Mouse (Mus musculus) CD4-positive helper T cell, adult 2 months (primary cell): ENCODE results near the gene Hdac4.

Source experiments
- DNase-seq: peaks from one replicate; pipeline ENCODE4 v3.0.0-alpha.2; 2012; ENCODE audit warnings: low read depth, missing footprints, low spot score

The Hdac4 gene

DNA sequence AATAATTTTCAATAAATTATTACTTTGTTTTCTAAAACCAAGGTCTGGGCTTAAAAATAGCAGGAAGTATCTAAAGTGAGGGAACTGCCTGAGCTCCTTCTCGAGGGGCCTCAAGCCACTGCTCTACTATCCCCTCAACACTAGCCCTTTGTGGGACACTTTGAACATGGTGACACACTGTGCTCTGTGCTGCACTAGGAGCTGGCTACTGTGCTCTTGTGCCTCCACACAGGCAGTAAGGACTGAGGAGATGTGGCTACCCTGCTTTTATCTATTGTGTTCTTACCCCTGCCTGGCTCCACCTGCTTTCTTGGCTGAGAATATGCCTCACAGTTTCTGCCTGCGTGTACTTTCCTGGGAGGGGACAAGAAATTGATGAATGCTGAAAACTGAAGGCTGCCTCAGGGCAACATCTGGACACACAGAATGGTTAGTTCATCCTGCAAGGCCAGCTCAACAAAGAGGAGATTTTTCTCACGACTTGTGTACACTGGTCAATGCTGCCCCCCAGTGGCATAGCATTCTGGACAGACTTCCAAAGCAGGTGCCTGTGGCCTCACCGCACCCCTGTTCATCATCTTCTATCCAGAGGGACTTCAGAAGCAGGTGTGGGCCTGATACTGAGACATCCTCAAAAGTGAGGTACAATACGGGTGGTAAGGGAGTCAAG is 226.7 kb downstream of the Hdac4 start:
- DNase-seq, result no peak

DNA sequence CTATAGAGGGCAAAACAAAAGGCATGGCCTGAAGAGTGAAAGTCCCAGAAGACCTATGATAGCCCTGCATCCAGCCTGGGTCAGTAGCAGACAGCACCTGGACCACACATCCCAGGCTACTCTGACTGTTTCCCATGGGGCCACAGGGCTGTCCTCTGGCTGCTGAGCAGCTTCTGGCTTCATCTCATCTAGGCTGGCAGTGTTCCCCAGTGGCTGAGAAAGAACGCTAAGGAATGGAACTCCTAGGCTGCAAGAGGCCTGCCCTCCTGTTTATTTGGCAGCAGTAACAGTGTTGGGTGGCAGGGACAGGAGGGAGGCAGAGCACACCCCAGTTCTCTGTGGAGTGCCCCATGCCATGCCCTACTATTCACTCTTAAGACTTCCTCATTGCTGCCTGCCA is 228.5 kb downstream of the Hdac4 start:
- no peak for DNase-seq

DNA sequence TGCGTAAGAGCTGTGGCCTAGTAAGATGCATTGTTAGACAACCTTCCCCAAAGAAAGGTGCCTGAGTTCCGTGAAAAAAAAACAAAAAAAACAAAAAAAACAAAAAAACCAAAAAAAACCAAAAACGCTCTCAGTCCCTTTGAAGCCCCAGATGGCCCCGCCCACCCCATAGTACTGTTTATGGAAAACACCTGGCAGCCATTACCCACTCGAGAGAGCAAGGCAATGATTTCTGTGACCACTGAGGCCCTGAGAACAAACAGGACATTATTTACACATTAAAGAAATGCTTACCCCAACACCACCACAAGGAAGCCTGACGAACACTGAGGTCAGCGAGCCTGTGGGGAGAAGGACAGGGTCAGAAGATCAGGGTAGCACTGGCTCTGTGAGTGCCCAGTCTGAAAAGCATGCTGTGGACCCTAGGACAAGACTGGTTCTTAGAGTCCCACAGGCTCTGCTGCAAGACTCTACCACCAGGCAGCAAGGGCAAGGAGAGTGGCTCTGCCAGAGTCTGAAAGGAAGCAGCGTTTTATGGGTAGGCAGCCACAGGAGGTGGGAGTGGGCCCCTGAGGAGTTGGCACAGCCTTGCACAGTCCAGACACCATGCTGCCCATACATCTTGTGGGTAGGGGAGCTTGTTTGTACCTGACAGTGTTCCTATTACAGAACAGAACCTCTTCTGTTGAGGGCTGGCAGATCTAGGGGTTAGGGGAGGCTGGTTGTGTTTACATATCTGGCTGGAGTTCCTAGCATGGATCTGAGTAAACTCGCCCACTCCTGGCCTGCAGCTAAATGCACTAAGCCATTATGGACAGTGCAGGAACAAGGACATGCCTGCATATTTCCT is 230.8 kb downstream of the Hdac4 start:
- DNase-seq, result no peak

DNA sequence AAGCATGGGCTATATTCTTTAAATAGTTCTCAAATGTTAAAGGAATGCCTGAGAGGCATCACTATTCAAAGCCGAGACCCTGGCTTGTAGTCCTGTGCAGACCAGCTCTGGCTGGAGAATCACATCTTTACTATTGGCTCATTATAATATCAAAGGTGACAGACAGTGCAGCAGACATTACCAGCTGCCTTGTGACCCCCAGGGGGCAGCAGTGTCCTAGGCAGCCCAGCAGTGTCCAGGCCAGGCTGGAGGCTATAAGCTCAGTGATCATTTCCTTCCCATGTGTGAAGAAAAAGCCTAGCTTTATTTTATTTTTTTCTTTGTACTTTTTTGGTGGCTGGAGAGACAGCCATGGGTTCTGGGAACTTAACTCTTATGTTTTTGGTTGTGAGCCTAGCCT is 233.2 kb downstream of the Hdac4 start:
- DNase-seq, result peak; percentile 62

DNA sequence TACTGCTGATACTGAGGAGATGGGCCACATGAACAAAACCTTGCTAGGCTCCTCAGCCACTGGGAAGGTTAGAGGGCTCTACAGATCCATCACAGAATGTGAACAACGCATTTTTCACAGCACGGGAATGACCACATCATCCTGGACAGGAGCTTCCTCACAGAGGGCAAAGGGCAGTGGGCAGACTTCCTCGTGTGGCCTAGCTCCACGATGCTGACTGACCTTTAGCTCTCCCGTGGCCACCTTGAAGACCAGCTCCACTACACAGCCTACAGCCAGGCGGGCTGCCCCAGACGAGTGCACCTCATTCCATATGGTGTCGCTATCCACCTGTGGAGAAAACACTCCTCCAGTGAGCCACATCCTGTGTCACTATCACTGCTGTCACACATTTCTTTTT is 234.3 kb downstream of the Hdac4 start:
- no peak for DNase-seq

DNA sequence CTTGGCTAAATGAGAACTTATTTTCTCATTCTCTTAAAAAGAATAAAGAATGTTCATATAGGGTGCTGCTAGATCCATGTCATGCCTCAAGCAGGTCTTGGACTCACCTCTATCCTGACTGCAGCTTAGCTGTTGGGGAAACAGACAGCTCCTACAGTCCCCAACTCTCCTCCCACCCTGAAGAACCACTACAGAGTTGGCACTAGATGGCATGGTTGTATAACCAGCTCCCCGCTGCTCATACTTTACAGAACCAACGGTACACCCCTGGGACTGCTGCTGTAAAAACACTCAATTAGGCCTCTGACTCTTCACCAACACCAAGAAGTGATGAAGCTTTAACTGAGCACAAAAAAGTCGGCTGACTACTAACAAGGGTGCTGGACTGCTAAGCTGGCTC is 235.6 kb downstream of the Hdac4 start:
- no peak for DNase-seq

DNA sequence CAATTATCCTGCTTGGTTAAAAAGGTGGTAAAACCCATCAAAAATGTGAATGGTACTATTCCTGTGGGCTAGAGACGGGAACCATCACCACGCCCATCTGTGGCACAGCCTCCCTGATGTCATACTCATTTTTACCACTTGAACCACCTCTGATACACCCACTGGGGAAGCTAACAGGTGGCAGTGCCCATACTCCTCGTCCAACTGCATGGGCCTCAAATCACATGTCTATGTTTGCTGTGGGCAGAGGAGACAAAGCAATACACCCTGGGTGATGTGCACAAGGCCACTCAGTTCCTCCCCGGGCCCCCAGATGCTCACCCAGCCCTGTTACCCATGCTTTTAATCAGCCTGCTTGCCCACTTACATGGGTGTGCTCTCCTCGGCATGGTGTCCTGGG is 236.5 kb downstream of the Hdac4 start:
- DNase-seq, result no peak

DNA sequence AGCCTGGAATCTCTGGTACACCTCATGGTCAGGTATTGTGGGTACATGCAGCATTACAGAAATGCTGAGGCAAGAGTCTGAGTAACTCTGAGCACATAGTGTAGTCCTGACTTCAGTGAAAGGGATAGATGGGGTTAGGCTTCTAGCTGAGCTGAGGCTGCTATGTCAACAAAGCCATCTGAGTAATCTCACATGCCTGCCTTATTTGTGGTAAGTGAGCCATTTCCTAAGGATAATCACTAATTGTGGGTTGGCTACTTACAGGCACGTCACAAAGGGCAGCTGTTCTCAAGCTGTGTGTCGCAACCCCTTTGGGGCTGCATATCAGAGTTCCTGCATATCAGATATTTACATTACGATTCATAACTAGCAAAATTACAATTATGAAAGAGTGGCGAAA is 239.3 kb downstream of the Hdac4 start:
- no peak for DNase-seq

DNA sequence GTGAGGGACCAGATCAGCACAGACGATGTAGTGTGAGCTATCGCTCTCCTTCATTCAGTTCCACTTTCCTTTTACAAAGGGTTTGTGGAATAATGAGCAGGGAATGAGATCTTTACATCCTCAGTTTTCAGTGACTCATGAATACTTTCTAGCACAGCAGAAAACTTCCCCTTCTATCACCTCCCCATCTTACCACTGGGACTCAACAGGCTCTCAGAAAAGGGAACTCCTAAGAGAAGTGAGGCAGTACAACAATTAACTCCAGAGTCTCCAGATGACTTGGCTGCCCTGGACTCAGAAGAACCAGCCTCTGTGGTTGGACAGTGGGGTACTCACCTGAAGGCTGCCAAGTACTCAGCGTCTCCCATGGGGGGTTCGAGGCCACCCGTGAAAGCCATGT is 240.5 kb downstream of the Hdac4 start:
- DNase-seq, result no peak

DNA sequence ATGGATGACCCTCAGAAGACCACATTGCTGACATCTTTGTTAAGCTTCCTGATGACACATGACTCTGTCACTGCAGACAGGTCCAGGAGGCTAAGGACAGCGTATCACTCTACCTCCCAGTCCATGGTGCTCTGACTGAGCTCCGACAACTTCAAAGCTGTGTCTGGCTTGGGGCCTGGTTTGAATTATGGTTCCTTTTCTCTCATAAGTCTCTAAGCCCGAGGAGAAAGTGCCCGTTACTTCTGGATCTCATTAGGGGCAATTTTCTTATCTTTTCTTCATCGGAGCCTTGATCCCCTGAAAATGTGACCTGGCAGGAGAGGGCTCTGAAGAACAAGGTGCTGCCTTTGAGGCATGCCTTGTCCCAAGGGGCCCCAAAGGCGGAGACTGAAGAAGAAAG is 242.6 kb downstream of the Hdac4 start:
- DNase-seq, result no peak

DNA sequence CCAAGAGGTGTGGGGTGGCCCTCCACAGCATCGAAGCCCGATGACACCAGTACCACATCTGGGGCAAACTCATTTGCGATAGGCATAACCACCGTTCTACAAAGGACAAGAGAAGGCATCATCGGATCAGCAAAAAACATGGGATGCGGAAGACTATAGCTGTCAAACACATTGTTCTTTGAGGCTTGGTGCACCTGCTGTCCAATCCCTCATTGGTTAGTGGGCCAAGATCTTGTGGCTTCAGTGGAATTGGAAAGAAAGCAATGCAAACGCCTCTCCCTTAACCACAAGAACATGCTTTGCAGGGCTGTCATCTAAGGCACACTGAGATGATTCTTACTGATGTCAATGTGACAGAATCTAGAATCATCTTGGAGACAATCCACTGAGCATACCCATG is 248.1 kb downstream of the Hdac4 start:
- DNase-seq, result no peak

DNA sequence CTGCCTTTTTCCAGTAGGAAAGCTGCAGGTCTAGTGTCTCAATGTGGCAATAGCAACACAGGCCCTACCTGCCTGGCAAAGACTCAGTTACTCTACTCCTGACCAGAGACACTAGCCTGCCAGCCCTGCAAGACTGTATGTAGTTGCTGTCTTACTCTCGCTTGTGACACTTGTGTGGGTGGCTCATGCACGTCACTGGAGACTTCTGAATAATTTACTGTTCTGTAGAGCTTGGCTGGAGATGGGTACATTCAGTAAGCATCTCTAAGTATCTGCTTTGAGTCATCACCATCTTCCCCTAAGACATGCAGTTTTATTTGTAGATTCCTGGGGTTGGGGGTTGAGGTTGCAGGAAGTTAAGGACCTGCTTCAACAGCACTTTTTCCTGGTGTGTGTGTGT is 252.9 kb downstream of the Hdac4 start:
- peak; percentile 45 for DNase-seq

DNA sequence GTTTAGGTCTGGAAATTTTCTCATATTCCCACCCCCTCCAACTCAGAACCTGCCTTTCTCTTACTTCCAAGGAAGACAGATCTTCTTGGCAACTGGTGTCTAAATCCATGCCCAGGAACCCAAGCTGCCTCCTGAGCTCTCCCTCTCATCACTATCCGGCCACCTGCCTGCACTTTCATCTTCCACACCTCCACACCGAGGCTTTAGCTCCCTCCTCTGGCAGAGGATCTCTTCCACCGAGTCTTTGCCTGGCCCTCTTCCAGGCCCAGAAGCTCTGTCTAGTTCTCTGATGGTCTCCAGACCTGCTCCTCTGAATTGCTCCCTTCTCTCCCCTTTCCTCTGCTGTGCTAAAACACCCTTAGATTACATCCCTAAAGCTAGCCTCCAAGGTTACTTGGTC is 253.5 kb downstream of the Hdac4 start:
- peak; percentile 6 for DNase-seq

DNA sequence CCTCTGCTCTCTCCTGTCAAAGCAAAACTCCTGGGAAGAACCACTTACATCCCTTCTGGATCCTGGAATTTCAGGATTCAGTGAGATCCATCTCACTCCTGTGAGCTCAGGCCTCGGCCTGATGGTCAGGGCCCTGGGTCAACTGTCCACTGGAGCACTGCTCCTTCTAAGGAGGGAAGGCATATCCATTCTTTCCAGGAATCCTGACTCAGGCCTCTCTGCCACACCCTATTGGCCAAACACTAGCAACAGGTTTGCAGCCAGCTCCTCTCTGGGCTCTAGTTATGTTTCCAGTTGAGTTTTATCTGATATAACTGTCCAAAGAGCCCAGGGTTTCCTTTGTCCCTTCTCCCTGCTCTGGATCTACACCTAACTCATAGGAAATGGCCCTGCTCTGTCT is 254.4 kb downstream of the Hdac4 start:
- DNase-seq, result no peak

DNA sequence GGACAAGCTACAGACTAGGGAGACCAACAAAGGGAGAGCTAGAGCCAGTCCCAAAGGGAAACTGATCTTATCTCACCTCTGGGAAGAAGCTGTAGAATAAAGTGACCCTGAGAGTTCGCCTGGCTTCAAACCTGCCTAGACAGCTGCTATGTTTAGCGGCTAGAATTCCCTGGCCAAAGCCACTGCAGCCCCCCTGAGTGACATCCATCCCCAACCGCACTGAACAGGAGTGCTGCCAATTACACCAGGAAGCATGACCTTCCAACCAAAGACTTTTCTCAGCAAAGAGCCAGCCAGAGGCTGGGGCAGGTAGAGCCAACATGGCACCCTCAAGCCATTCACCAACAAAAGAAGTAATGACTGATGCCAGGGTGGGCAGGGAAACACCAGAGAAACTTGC is 260.3 kb downstream of the Hdac4 start:
- no peak for DNase-seq

DNA sequence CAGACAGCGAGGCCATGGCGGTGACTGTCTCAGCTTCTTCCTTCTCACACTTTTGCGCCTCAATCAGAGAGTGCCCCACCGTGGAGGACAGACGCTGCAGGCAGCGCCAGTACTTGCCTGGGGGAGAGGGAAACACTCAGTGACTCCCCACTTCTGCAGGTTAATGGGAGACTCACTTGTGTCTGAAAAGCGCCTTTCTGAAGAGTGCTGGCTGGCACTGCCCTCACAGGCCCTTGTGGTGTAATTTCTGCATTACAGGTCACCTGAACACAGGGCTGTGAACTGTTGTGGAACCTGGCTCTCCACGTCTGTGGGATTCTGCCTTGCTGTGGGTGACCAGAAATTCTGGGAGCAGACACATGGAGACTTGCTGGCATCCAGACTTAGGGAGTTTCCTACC is 261.8 kb downstream of the Hdac4 start:
- DNase-seq, result no peak

DNA sequence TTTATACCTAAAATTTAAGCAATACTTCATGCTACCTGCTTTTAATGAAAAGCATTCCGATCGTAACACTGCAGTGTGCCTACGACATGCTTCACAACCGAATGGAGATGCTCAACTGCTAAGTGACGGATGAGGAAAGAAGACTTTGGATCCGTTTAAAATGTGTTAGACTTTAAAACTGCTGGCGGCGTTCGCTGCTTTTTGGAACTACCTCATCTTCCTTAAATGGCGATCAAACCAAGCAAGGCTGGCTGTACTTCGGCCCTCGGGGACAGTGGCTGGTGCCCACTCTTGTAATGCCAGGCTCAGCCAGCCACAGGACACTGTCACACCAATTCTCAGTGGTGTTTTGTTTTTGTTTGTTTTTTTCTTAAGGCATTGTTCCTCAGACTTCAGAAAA is 263.3 kb downstream of the Hdac4 start:
- DNase-seq, result no peak

DNA sequence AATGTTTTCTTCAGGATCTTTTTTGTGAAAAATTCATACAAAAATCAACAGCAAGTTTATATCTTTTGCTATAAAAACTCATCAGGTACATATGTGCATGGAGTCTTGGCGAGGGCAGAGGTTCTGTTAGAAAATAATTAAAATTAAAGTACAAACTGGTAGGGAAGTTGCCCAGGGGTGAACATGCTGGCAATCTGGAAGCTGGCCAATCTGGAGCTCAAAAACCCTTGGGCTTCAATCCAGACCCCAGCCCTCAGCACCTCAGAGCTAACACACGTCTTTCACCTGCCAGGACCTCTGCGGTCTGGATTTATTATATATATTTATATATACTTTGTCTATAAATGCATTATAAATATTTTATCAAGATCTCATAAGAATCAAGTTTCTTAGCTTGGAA is 263.7 kb downstream of the Hdac4 start:
- no peak for DNase-seq

DNA sequence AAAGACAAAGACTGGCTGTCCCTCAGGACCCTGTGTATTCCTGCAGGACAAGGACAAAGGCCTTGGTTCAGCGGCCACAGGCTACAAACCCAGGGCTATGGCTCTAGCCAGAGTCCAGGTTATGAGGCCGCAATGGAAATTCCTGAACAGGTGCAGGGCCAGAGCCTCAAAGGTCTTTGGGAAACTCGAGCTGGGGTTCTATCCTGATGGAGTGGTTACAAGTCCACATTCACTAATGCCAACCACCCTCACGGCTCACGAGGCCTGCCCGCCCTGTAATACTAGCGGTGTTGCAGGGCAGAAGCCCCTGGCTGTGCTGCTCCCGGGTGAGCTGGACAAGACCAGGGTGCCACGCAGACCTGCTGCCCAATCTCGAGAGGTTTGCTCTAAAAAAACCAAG is 264.3 kb downstream of the Hdac4 start:
- no peak for DNase-seq

DNA sequence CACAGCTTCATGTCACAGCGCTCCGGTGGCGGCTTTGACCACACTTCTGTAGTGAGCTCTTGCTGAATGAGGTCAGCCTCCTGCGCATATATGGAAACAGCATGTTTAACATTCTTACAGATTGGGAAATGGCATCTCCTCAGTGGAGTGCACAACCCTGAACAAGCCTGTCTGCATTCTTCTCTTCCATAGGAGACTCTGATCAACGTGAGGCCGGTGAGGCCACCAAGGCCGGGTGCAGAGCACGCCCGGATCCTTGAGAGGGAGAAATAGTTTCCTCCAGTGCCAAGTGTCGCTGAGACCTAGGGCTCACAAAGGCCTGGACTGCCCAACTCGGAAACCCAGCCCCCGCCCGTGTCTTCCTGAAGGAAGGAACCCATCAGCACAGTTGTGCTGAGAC is 266.4 kb downstream of the Hdac4 start:
- DNase-seq, result no peak

DNA sequence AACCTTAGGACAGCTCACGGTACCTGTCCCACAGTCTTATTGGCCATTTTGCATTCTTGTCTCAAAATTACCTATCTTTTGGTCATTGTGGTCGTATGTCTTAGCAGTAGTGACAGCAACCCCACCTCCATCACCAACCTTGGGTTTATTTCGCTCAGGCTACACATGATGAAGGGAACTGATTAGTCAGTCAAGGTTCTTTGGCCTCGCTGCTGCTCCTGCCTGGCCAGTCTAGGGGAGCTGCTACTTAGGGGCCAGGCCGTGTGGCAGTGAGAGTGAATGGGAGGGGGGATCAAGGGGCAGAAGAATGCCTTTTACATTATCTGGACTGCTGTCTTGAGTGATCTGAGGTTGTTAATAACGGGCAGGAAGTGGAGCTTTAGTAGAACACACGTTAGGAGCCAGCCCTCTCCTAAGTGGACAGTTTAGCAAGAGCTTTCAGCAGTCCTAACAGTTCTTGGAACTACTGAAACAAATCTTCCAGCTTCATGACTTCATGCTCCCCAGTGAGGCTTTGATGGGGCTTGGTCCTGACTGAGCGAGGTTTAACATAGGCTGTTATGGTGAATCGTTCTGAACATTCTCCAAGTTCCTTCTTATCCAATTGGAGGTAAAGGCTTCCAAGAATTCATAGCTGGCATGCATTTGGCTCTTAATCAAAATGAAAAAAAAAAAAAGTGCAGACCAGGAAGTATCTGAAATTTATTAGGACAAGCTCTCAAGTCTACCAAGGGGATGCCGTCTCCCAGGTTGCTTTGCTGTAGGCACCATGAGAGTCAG is 267.8 kb downstream of the Hdac4 start:
- DNase-seq, result no peak

DNA sequence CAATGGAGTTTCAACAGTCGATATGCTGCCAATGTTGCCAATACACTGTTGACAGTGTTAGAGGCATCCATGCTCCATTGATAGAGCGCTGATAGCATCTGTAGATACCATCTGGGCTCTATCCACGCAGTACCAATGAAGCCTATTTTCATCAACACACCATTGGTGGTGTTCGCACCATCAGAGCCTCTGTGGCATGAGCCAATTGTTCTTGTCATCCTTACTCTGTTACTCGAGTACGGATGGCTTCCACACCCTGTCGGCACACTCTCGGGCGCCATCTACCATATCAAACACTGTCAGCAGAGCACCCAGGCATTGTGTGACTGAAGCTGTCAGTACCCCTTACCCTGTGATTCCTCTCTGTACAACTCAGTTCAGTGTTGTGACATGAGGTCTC is 271.9 kb downstream of the Hdac4 start:
- DNase-seq, result no peak
